Mouse (Mus musculus): ENCODE data around the gene Clip4. TPM values are rescaled to one million over a fixed set of nuclear protein-coding genes. Genes with fewer than 3 reads are reported as not detected.
"Not testable (repeated sequence)": the region's sequence is repeated elsewhere in the genome, so short reads cannot be mapped to it uniquely, and the experiment has no call there.

Gene Clip4
- polyA plus RNA-seq (2015; fragmentation: Nextera tagmentation; extraction: Ambion mirVana), result 13.1 and 14.7 TPM in 2 replicates

DNA sequence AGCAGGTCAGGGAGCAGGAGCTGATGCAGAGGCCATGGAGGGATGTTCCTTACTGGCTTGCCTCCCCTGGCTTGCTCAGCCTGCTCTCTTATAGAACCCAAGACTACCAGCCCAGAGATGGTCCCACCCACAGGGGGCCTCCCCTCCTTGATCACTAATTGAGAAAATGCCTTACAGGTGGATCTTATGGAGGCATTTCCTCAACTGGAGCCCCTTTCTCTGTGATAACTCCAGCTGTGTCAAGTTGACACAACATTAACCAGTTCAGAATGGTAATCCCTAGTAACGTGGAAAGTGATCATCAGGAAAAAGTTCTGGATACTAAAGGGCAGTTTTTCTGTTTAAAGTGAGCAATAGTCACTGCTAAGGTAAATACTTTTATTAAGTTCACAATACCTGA, at the start of gene Clip4:
Clip4 (plus strand) TSS at position 301 of the 400 bp plus-strand sequence.
- H3K9ac ChIP-seq (ENCODE audit: low read depth, low read length); H3K4me2 ChIP-seq (ENCODE audit: low read length); H3K4me1 ChIP-seq (ENCODE audit: control insufficient read depth, insufficient read depth, low read length); H3K27ac ChIP-seq (ENCODE audit: low read length); H3K4me3 ChIP-seq (ENCODE audit: low read depth, low read length); H3K27me3 ChIP-seq (ENCODE audit: control insufficient read depth, insufficient read depth, low read depth, low read length); H3K9me3 ChIP-seq (replicated peaks; ENCODE audit: control insufficient read depth, low read length, poor library complexity, severe bottlenecking); ATAC-seq; H3K36me3 ChIP-seq (ENCODE audit: control insufficient read depth, insufficient read depth, low read length): not testable (repeated sequence)
- WGBS, result 75% methylated on average over 1 of the region's 1 CpGs

DNA sequence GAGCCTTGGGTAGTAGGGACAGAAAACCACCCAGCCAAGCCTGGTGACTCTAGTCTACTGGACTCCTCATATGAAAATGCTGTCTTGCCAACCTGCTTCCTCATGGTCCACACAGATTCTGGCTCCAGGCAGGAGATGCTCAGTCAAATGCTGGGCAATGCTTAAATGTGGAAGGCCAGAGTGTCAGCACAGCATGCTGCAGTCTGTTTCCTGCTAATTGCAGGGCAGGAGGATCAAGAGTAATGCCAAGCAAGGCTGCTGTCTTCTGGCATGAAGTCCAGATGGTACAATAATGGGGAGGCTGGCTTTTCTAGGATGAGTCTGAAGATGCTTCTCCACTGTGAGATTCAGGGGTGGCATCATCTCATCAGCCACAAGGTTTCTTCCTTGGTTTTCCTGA, 47.8 kb upstream of the Clip4 start:
- Histone ChIP-seq H3K36me3 (ENCODE audit: control insufficient read depth, insufficient read depth, low read length) (no peaks in the 10 kb centered on the region), H3K27me3 (ENCODE audit: control insufficient read depth, insufficient read depth, low read depth, low read length) (no peaks in the 10 kb centered on the region), H3K27ac (ENCODE audit: low read length) (no peak overlapping the region), H3K4me3 (ENCODE audit: low read depth, low read length) (no peak overlapping the region), H3K4me1 (ENCODE audit: control insufficient read depth, insufficient read depth, low read length) (no peaks in the 10 kb centered on the region), H3K9ac (ENCODE audit: low read depth, low read length) (no peak overlapping the region), H3K9me3 (replicated peaks; ENCODE audit: control insufficient read depth, low read length, poor library complexity, severe bottlenecking) (no peaks in the 10 kb centered on the region), H3K4me2 (ENCODE audit: low read length) (no peak overlapping the region)
- ATAC-seq, result no peak

DNA sequence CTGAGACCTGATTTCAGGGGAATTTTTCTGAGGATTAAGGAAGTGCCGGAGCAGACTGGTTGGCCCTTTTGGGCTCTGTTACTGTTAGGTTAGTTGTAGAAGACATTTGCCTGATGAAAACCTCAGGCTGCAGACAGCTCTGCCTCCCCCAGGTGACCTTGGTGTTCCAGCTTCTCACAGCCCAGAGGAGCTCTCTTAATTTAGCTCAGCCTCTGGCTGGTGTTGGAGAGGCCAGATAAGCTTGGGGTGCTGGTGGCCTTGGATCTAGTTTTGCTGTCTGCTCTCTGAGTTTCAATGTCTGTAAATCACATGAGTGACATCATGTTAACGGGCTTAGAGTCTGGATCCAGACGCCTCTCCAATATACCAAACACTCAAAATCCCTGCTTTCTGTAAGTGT, 47.3 kb upstream of the Clip4 start:
- no peaks in the 10 kb centered on the region for H3K27me3 ChIP-seq (ENCODE audit: control insufficient read depth, insufficient read depth, low read depth, low read length)
- no peaks in the 10 kb centered on the region for H3K36me3 ChIP-seq (ENCODE audit: control insufficient read depth, insufficient read depth, low read length)
- no peaks in the 10 kb centered on the region for H3K9me3 ChIP-seq (replicated peaks; ENCODE audit: control insufficient read depth, low read length, poor library complexity, severe bottlenecking)
- H3K4me3 ChIP-seq (ENCODE audit: low read depth, low read length), result no peak overlapping the region
- no peak overlapping the region for H3K4me2 ChIP-seq (ENCODE audit: low read length)
- H3K9ac ChIP-seq (ENCODE audit: low read depth, low read length), result no peak overlapping the region
- H3K4me1 ChIP-seq (ENCODE audit: control insufficient read depth, insufficient read depth, low read length), result no peaks in the 10 kb centered on the region
- 76% methylated on average over 3 of the region's 3 CpGs for WGBS
- ATAC-seq, result no peak
- H3K27ac ChIP-seq (ENCODE audit: low read length), result no peak overlapping the region

- ATAC-seq, result no peak
- no peak overlapping the region for H3K27ac ChIP-seq (ENCODE audit: low read length)
- 77% methylated on average over 2 of the region's 2 CpGs for WGBS
- H3K36me3 ChIP-seq (ENCODE audit: control insufficient read depth, insufficient read depth, low read length), result no peaks in the 10 kb centered on the region
- no peaks in the 10 kb centered on the region for H3K4me1 ChIP-seq (ENCODE audit: control insufficient read depth, insufficient read depth, low read length)
- no peaks in the 10 kb centered on the region for H3K27me3 ChIP-seq (ENCODE audit: control insufficient read depth, insufficient read depth, low read depth, low read length)
- no peak overlapping the region for H3K9ac ChIP-seq (ENCODE audit: low read depth, low read length)
- no peak overlapping the region for H3K4me3 ChIP-seq (ENCODE audit: low read depth, low read length)
- no peaks in the 10 kb centered on the region for H3K9me3 ChIP-seq (replicated peaks; ENCODE audit: control insufficient read depth, low read length, poor library complexity, severe bottlenecking)
- no peak overlapping the region for H3K4me2 ChIP-seq (ENCODE audit: low read length)
Observed at GRCm38 (mm10) chr17:71730655-71731054, 37.6 kb upstream of the Clip4 start.

DNA sequence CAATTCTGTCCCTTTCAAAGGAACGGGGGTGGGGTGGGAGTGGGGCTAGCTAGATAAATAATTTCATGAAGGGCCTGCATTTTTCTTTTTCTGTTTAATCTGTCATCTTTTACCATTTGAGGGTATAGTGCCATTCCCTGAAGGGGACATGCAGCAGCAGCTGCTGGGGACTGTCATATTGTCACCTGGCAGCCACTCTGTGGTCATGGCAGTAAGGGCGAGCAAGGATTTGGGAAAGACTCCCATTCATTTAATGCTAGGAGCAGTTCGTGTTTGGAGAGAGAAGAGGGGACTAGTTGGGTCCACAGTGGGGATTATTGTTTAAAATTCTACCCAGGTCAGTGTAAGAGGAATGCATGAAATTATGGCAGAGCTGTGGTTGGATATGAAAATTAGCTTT, 31.8 kb upstream of the Clip4 start:
- Histone ChIP-seq H3K4me3 (ENCODE audit: low read depth, low read length) (no peak overlapping the region), H3K4me2 (ENCODE audit: low read length) (no peak overlapping the region), H3K27me3 (ENCODE audit: control insufficient read depth, insufficient read depth, low read depth, low read length) (no peaks in the 10 kb centered on the region), H3K36me3 (ENCODE audit: control insufficient read depth, insufficient read depth, low read length) (no peaks in the 10 kb centered on the region), H3K4me1 (ENCODE audit: control insufficient read depth, insufficient read depth, low read length) (no peaks in the 10 kb centered on the region), H3K27ac (ENCODE audit: low read length) (no peak overlapping the region), H3K9ac (ENCODE audit: low read depth, low read length) (no peak overlapping the region), H3K9me3 (replicated peaks; ENCODE audit: control insufficient read depth, low read length, poor library complexity, severe bottlenecking) (no peaks in the 10 kb centered on the region)
- ATAC-seq, result no peak
- 58% methylated on average over 3 of the region's 3 CpGs for WGBS

- no peak for ATAC-seq
- peaks cover 2% of the 10 kb centered on the region; the same call in 1 of the 2 replicates for H3K4me1 ChIP-seq (ENCODE audit: control insufficient read depth, insufficient read depth, low read length)
- 92% methylated on average over 3 of the region's 3 CpGs for WGBS
Observed at GRCm38 (mm10) chr17:71742156-71742555, 26.1 kb upstream of the Clip4 start.

GRCm38 (mm10) chr17:71742935-71743334, 25.3 kb upstream of the Clip4 start:
- no peaks in the 10 kb centered on the region for H3K9me3 ChIP-seq (replicated peaks; ENCODE audit: control insufficient read depth, low read length, poor library complexity, severe bottlenecking)
- no peaks in the 10 kb centered on the region for H3K36me3 ChIP-seq (ENCODE audit: control insufficient read depth, insufficient read depth, low read length)
- H3K4me1 ChIP-seq (ENCODE audit: control insufficient read depth, insufficient read depth, low read length), result peaks cover 4% of the 10 kb centered on the region; the same call in 1 of the 2 replicates
- 25% methylated on average over 5 of the region's 5 CpGs for WGBS
- no peak for ATAC-seq
- H3K4me3 ChIP-seq (ENCODE audit: low read depth, low read length), result no peak overlapping the region
- no peaks in the 10 kb centered on the region for H3K27me3 ChIP-seq (ENCODE audit: control insufficient read depth, insufficient read depth, low read depth, low read length)
- H3K4me2 ChIP-seq (ENCODE audit: low read length), result no peak overlapping the region
- no peak overlapping the region for H3K27ac ChIP-seq (ENCODE audit: low read length)
- H3K9ac ChIP-seq (ENCODE audit: low read depth, low read length), result no peak overlapping the region

More at GRCm38 (mm10) chr17:71742156-71742555, 26.1 kb upstream of the Clip4 start:
- H3K4me2 ChIP-seq (ENCODE audit: low read length), result no peak overlapping the region
- H3K9me3 ChIP-seq (replicated peaks; ENCODE audit: control insufficient read depth, low read length, poor library complexity, severe bottlenecking), result no peaks in the 10 kb centered on the region
- H3K27ac ChIP-seq (ENCODE audit: low read length), result no peak overlapping the region
- no peaks in the 10 kb centered on the region for H3K27me3 ChIP-seq (ENCODE audit: control insufficient read depth, insufficient read depth, low read depth, low read length)
- no peak overlapping the region for H3K9ac ChIP-seq (ENCODE audit: low read depth, low read length)
- H3K36me3 ChIP-seq (ENCODE audit: control insufficient read depth, insufficient read depth, low read length), result no peaks in the 10 kb centered on the region
- H3K4me3 ChIP-seq (ENCODE audit: low read depth, low read length), result no peak overlapping the region

GRCm38 (mm10) chr17:71746114-71746513, 22.2 kb upstream of the Clip4 start:
- Histone ChIP-seq H3K36me3 (ENCODE audit: control insufficient read depth, insufficient read depth, low read length) (no peaks in the 10 kb centered on the region), H3K4me1 (ENCODE audit: control insufficient read depth, insufficient read depth, low read length) (peaks cover 4% of the 10 kb centered on the region; the same call in 1 of the 2 replicates), H3K4me2 (ENCODE audit: low read length) (no peak overlapping the region), H3K4me3 (ENCODE audit: low read depth, low read length) (no peak overlapping the region), H3K27me3 (ENCODE audit: control insufficient read depth, insufficient read depth, low read depth, low read length) (no peaks in the 10 kb centered on the region), H3K9me3 (replicated peaks; ENCODE audit: control insufficient read depth, low read length, poor library complexity, severe bottlenecking) (no peaks in the 10 kb centered on the region), H3K9ac (ENCODE audit: low read depth, low read length) (no peak overlapping the region), H3K27ac (ENCODE audit: low read length) (no peak overlapping the region)
- WGBS, result 83% methylated on average over 9 of the region's 9 CpGs
- ATAC-seq, result no peak

DNA sequence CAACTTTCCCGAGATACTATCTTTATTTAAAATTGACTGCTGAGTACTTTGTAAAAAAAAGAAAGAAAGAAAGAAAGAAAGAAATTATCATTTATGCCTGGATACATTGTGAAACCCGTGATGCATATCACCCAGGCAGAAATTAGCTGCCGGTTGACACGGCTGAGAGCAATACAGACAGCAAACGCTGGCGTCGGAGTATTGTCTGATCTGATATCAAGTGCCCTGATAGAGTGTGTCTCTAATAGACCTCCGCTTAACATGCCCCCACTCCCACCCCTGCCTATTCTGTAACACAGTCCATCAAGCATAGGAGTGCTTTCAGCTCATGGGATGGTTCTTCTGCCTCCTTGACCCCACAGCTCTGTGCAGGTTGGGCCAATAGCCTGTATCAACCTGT, 20.7 kb upstream of the Clip4 start:
- Histone ChIP-seq H3K4me3 (ENCODE audit: low read depth, low read length) (no peak overlapping the region), H3K9me3 (replicated peaks; ENCODE audit: control insufficient read depth, low read length, poor library complexity, severe bottlenecking) (no peaks in the 10 kb centered on the region), H3K4me1 (ENCODE audit: control insufficient read depth, insufficient read depth, low read length) (peaks cover 4% of the 10 kb centered on the region; the same call in 1 of the 2 replicates), H3K36me3 (ENCODE audit: control insufficient read depth, insufficient read depth, low read length) (no peaks in the 10 kb centered on the region), H3K27ac (ENCODE audit: low read length) (no peak overlapping the region), H3K27me3 (ENCODE audit: control insufficient read depth, insufficient read depth, low read depth, low read length) (no peaks in the 10 kb centered on the region), H3K4me2 (ENCODE audit: low read length) (no peak overlapping the region), H3K9ac (ENCODE audit: low read depth, low read length) (no peak overlapping the region)
- WGBS, result 65% methylated on average over 8 of the region's 8 CpGs
- ATAC-seq, result peak; percentile 46; the same call in 1 of the 2 replicates

All from midbrain, embryonic 16.5 days (tissue).